Mouse (Mus musculus): Measurements from ENCODE around the gene Ptgs2.

Ptgs2 gene

GRCm38 (mm10) chr1:150147272-150147671, 47.4 kb downstream of the Ptgs2 start:
- no peak for DNase-seq (ENCODE audit: extremely low spot score)

- no peak for DNase-seq (ENCODE audit: extremely low spot score)
These were observed 51.6 kb downstream of the Ptgs2 start for GRCm38 (mm10) chr1:150151411-150151810.
